Mouse (Mus musculus): Measurements from ENCODE around the gene Cdk17. TPM values are rescaled to one million over a fixed set of nuclear protein-coding genes. Genes with fewer than 3 reads are reported as not detected.

Gene Cdk17
- polyA plus RNA-seq, 1 experiment from 2014 or later = 28.2 TPM

DNA sequence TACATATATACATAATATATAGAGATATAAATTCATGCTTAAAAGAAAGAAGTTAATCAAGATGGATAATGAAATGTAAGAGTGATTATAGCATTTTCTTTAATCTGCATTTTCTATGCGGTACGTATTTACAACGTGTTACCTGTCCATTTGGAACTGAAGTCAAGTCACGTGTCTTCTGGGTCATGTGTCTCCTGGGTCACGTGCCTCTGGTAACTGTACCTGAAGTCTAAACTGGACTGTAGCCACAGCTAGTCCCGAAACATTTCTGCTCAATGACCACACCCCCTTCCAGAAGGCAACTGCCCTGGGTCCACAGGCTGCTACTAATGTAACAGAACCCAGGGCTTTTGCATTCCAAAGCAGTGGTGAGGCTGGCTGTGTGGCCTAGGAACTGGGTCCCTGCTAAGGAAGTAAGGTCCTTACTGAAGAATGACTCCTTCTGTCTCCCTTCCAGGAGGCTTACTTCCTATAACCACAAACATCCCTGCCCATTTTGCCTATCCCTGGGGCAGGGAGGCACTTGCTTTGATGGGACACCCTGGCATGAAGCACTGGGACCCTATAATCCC lies 110.3 kb downstream of the Cdk17 start:
- H3K27me3 ChIP-seq = no peaks in the 10 kb centered on the region
- ATAC-seq (ENCODE audit: insufficient number of reproducible peaks, insufficient read depth, low FRiP score, low TSS enrichment) = no peak
- H3K9ac ChIP-seq = no peak overlapping the region
- WGBS = 85% methylated on average over 6 of the region's 6 CpGs
- 0 out of 2 replicates have a peak, but pooled peaks cover 6% of the 10 kb centered on the region for H3K36me3 ChIP-seq
- no peaks in the 10 kb centered on the region for H3K9me3 ChIP-seq
- no peak overlapping the region for H3K4me2 ChIP-seq (replicated peaks)
- no peak overlapping the region for H3K4me3 ChIP-seq
- H3K4me1 ChIP-seq = peaks cover 35% of the 10 kb centered on the region
- H3K27ac ChIP-seq = no peak overlapping the region

DNA sequence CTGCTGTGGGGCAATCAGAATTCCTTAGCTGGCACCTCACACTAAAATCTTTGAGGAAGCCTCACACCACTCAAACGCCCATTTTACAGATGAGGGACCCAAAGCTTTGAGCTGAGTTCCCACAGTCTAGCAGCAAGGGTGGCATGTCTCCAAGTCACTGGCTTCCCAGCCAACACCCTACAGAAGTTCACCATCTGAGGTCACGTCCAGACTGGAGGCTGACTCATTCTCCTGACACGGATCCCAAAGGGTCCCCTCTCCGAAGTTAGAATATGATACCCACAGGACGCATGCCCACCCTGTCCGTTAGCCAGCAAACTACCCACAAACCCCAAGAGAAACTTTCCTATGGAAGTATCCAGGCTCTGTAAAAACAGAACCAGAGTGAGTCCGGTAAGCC lies 111.2 kb downstream of the Cdk17 start:
- ATAC-seq (ENCODE audit: insufficient number of reproducible peaks, insufficient read depth, low FRiP score, low TSS enrichment) = no peak
- H3K4me1 ChIP-seq = peaks cover 43% of the 10 kb centered on the region
- H3K4me3 ChIP-seq = no peak overlapping the region

DNA sequence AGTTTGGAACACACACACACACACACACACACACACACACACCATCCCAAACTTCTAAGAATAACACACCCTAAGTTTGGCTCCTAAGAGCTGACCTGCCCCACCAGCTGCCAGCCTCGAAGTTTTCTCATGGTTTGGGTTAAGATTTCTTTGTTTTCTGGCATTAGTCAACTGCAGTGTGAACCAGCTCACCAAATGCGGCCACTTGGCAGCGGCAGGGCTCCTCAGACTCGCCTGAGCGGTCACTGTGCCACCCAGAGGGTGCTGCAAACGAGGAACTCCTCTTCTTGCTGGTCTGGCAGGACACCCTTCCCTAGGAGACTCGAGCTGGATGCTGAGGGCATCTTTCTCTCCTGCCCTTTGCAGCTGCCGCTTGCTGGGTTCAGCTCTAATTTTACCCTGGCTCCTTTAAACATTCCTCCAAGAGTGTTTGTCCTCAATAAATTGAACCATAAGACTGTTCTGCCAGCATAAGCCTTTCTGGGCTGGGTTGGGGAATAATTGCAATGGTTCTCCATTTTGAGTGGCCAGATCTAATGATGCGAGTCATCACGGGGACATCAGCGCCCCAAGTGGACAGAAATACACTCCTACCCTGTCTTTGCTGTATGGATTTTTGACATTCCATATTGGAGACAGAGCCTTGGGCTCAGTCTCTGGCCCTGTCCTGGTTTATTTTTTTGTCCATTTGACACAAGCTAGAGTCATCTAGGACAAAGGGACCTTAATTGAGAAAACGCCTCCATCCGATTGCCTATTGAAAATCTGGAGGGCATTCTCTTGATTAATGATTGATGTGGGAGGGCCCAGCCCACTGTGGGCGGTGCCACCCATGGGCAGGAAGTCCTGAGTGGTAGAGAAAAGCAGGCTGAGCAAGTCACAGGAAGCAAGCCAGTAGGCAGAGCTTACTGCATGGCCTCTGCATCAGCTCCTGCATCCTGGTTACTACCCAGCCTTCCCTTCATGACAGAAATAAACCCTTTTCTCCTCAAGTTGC lies 112.6 kb downstream of the Cdk17 start:
- Histone ChIP-seq H3K36me3 (0 out of 2 replicates have a peak, but pooled peaks cover 4% of the 10 kb centered on the region), H3K4me3 (no peak overlapping the region), H3K4me1 (peaks cover 49% of the 10 kb centered on the region), H3K27ac (no peak overlapping the region), H3K9ac (no peak overlapping the region), H3K27me3 (no peaks in the 10 kb centered on the region), H3K9me3 (no peaks in the 10 kb centered on the region), H3K4me2 (replicated peaks) (no peak overlapping the region)
- ATAC-seq (ENCODE audit: insufficient number of reproducible peaks, insufficient read depth, low FRiP score, low TSS enrichment) = no peak
- WGBS = 83% methylated on average over 14 of the region's 14 CpGs

More for the DNA sequence above, 111.2 kb downstream of the Cdk17 start:
- 83% methylated on average over 7 of the region's 7 CpGs for WGBS
- Histone ChIP-seq H3K4me2 (replicated peaks) (no peak overlapping the region), H3K27ac (no peak overlapping the region), H3K9me3 (no peaks in the 10 kb centered on the region), H3K27me3 (no peaks in the 10 kb centered on the region), H3K36me3 (0 out of 2 replicates have a peak, but pooled peaks cover 4% of the 10 kb centered on the region), H3K9ac (no peak overlapping the region; the same call in 1 of the 2 replicates)

DNA sequence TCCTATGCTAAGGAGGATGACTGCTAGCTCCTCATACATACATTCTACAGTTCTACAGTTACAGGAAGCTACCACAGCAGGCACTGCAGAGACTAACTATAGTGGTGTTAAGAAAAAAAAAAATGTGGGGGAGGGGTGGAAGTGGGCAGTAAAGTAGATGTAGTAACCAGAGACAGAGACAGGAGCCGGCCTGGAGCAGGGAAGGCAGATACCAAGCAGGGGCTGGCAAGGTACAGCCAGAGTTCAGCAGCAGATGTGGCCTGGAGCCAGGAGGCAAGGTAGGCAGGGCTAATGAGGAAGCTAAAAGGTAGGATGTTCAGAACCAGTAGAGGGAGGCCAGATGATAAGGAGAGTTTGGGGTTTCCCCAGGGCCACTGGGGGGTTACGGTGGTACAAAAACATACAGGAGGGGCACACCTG lies 113.6 kb downstream of the Cdk17 start:
- Histone ChIP-seq H3K36me3 (peaks cover 11% of the 10 kb centered on the region; the same call in 1 of the 2 replicates), H3K4me3 (no peak overlapping the region), H3K4me2 (replicated peaks) (no peak overlapping the region), H3K27ac (no peak overlapping the region), H3K4me1 (peaks cover 47% of the 10 kb centered on the region), H3K9ac (no peak overlapping the region), H3K27me3 (no peaks in the 10 kb centered on the region), H3K9me3 (no peaks in the 10 kb centered on the region)
- no peak for ATAC-seq (ENCODE audit: insufficient number of reproducible peaks, insufficient read depth, low FRiP score, low TSS enrichment)
- 57% methylated on average over 2 of the region's 2 CpGs for WGBS

DNA sequence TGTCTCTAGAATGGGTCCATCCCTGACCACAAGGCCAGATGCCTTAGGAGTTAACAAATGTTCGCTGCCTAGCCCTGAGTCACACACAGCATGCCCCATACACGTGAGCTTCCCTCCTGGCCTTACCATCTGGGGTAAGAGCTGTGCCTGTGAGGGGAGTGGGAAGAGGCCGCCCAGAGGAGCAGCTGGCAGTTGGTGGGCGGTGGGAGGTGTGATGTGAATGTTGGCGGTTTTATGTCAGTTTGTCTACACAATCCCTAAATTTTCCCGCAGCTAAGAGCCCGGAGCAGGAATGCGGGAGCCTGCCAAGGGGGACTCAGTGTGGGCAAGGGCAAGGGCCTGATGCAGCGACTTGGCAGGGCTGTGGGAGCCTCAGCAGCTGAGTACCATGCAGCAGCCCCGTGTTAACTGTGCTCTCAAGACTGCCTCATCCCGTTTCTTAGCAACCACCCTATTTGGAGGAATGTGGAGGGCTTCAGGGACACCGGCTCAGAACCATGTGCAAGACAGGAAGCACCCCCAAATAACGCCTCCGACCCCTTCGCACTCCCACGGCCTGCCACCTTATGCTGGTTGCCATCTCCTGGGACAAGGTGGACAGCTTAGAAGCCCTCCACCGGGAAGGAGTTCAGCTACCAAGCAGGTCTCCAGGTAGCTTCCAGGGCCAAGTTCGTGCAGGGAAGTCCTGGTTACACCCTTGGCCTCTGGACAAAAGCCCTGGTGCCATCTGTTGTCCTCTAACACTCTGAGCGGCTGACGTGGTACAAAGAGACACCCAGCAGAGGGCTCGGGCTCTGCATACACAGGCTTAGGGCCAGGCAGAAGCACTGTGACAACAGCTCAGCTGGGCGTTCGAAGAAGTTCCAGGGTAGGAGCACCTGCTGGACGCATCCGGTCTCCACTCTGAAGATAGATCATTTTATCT lies 114.8 kb downstream of the Cdk17 start:
- no peak for ATAC-seq (ENCODE audit: insufficient number of reproducible peaks, insufficient read depth, low FRiP score, low TSS enrichment)
- Histone ChIP-seq H3K9ac (no peak overlapping the region; the same call in 1 of the 2 replicates), H3K4me3 (no peak overlapping the region), H3K27ac (0 out of 2 replicates have a peak overlapping the region, but pooled peaks have one; percentile 30), H3K27me3 (no peaks in the 10 kb centered on the region), H3K36me3 (peaks cover 19% of the 10 kb centered on the region), H3K4me2 (replicated peaks) (no peak overlapping the region), H3K9me3 (no peaks in the 10 kb centered on the region), H3K4me1 (peaks cover 37% of the 10 kb centered on the region)
- WGBS = 66% methylated on average over 25 of the region's 25 CpGs

DNA sequence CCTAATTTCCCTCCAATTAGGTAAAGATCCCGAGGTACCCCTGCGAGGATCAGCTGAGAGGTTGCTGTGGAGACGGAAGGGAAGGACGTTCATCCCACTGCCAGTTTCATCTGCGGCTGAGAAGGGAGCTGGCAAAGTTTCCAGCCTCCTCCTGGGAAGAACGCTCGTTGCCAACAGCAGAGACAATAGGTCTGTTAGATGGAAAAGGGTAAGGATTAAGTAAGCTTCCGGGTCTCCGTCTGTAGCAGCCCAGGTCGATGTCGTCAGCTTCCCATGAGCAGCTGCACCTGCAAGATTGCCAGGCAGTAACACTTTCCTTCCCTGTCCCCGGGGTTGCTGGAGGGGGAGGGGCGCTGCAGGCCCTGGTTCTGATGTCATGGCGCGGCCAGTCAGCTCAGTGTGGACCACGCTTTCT lies 115.7 kb downstream of the Cdk17 start:
- Histone ChIP-seq H3K9ac (no peak overlapping the region), H3K4me3 (no peak overlapping the region), H3K4me2 (replicated peaks) (peak overlapping the region; percentile 18), H3K27me3 (no peaks in the 10 kb centered on the region), H3K36me3 (peaks cover 27% of the 10 kb centered on the region), H3K9me3 (no peaks in the 10 kb centered on the region), H3K27ac (peak overlapping the region; percentile 17; the same call in 1 of the 2 replicates), H3K4me1 (peaks cover 31% of the 10 kb centered on the region)
- 16% methylated on average over 16 of the region's 16 CpGs for WGBS
- ATAC-seq (ENCODE audit: insufficient number of reproducible peaks, insufficient read depth, low FRiP score, low TSS enrichment) = no peak

DNA sequence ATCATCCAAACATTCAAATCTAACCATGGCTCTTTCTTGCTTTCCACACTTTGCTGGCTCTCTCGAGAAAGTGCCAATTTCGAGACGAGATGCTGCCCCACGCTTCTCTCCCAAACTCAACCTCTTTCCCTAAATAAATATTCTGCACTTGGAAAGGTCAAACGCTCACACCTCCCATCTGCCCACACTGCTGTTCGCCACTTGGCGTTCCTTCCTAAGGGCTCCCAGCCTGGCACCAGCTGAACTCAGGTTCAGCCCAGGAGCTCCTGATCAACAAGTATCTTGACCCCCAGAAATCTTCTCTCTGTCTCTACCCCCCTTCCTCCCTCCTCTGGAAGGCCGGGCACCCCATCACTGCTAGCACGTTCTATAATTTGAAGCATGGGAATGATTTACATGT lies 116.2 kb downstream of the Cdk17 start:
- Histone ChIP-seq H3K4me3 (no peak overlapping the region), H3K36me3 (peaks cover 32% of the 10 kb centered on the region), H3K27me3 (no peaks in the 10 kb centered on the region), H3K4me1 (peaks cover 30% of the 10 kb centered on the region), H3K9ac (no peak overlapping the region), H3K27ac (no peak overlapping the region), H3K9me3 (no peaks in the 10 kb centered on the region), H3K4me2 (replicated peaks) (no peak overlapping the region)
- no peak for ATAC-seq (ENCODE audit: insufficient number of reproducible peaks, insufficient read depth, low FRiP score, low TSS enrichment)
- WGBS = 61% methylated on average over 9 of the region's 9 CpGs

DNA sequence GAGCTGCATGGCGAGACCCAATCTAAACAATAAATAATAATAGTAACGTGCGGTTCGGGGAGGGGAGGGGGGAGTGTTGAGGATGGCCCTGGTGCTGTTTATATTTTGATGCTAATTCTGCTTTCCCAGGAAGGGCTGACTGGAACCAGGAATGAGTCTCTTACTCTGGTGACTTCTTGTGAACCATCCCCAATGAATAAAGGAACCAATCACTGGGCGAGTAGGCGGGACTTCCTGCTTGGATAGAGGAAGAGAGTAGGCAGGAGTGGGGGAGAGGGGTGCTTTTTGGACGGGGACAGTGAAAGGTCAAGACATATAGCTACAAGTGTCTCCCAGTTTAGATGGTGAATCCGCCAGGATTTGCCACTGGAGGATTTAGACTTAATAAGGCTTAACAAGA lies 117.7 kb downstream of the Cdk17 start:
- no peak overlapping the region for H3K27ac ChIP-seq
- peaks cover 38% of the 10 kb centered on the region for H3K36me3 ChIP-seq
- no peaks in the 10 kb centered on the region for H3K9me3 ChIP-seq
- H3K4me3 ChIP-seq = no peak overlapping the region
- H3K4me1 ChIP-seq = peaks cover 30% of the 10 kb centered on the region
- 84% methylated on average over 8 of the region's 8 CpGs for WGBS
- no peak overlapping the region for H3K9ac ChIP-seq
- H3K27me3 ChIP-seq = no peaks in the 10 kb centered on the region
- no peak overlapping the region for H3K4me2 ChIP-seq (replicated peaks)
- ATAC-seq (ENCODE audit: insufficient number of reproducible peaks, insufficient read depth, low FRiP score, low TSS enrichment) = no peak

DNA sequence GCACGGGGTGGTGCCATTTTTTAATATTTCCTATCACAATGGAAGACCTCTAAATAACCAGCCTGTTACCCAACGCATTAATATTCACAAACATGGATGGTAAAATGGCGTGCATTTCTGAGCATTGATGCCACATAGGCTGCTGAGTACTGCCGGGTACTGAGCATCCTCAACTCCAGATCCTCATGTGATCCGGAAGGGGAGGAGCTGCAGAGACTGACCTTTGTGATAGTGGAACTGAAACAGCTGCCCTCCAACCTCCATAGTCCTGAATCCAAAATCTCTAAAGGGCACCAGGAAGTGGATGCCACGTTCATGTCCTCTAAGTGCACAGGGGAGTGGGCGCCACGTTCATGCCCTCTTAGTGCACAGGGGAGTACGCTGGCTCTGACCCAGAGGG lies 118.4 kb downstream of the Cdk17 start:
- Histone ChIP-seq H3K9ac (no peak overlapping the region), H3K36me3 (peaks cover 45% of the 10 kb centered on the region), H3K4me1 (peaks cover 30% of the 10 kb centered on the region), H3K4me3 (no peak overlapping the region), H3K27me3 (no peaks in the 10 kb centered on the region), H3K27ac (no peak overlapping the region), H3K9me3 (no peaks in the 10 kb centered on the region), H3K4me2 (replicated peaks) (no peak overlapping the region)
- no peak for ATAC-seq (ENCODE audit: insufficient number of reproducible peaks, insufficient read depth, low FRiP score, low TSS enrichment)
- 91% methylated on average over 9 of the region's 9 CpGs for WGBS

DNA sequence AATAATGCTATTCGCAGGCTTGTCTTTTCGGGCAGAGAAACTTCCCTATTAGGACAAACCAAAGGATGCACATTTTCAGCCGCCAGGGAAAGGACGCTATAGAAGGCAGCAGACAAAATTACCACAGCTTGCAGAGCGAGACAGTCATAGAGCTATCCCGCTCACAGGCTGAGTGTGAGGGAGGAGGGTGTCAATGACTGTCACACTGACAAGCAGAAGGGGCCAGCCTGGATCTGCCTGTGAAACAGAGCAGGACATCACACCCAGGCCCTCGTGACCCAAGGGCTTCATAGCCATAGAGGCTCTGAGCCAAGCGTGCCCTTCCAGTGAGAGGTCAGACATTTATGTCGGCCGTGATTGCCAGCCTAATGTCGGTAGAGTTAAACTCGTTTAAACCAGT lies 119.9 kb downstream of the Cdk17 start:
- ATAC-seq (ENCODE audit: insufficient number of reproducible peaks, insufficient read depth, low FRiP score, low TSS enrichment) = no peak
- Histone ChIP-seq H3K9me3 (no peaks in the 10 kb centered on the region), H3K9ac (no peak overlapping the region), H3K4me1 (peaks cover 16% of the 10 kb centered on the region), H3K27ac (no peak overlapping the region), H3K36me3 (peaks cover 52% of the 10 kb centered on the region), H3K4me3 (no peak overlapping the region), H3K4me2 (replicated peaks) (no peak overlapping the region), H3K27me3 (no peaks in the 10 kb centered on the region)
- WGBS = 81% methylated on average over 12 of the region's 12 CpGs

DNA sequence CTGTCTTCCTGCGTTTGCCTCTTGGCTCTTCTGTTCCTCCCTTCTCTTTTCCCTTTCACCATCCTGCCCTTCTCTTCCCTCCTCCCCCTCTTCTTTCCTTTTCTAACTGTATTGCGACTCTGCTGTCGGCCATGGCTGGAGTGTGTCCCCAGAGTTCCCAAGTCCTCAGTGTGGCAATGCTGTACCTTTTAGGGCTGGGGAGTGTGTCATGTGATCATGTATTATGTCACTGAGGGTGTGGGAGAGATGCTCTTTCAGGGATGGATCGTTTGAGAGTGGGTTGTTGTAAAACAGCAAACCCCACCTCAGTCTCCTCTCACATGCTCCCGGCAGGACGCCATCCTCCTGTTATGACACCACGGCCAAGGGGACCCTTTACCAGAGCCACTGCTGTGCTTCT lies 120.4 kb downstream of the Cdk17 start:
- no peak overlapping the region for H3K9ac ChIP-seq
- H3K27ac ChIP-seq = no peak overlapping the region
- no peaks in the 10 kb centered on the region for H3K9me3 ChIP-seq
- no peak overlapping the region for H3K4me3 ChIP-seq
- H3K4me2 ChIP-seq (replicated peaks) = no peak overlapping the region
- 84% methylated on average over 7 of the region's 7 CpGs for WGBS
- peaks cover 48% of the 10 kb centered on the region for H3K36me3 ChIP-seq
- H3K4me1 ChIP-seq = peaks cover 17% of the 10 kb centered on the region
- no peaks in the 10 kb centered on the region for H3K27me3 ChIP-seq
- no peak for ATAC-seq (ENCODE audit: insufficient number of reproducible peaks, insufficient read depth, low FRiP score, low TSS enrichment)
